Mouse (Mus musculus): ENCODE results near the gene Mettl15. TPM values are rescaled to one million over a fixed set of nuclear protein-coding genes. Genes with fewer than 3 reads are reported as not detected.

The Mettl15 gene
- polyA plus RNA-seq, 1 experiment from 2014 or later, result 11.3 TPM

- Histone ChIP-seq H3K9me3 (no peaks in the 10 kb centered on the region), H3K4me2 (replicated peaks) (no peak overlapping the region), H3K36me3 (no peaks in the 10 kb centered on the region), H3K9ac (no peak overlapping the region), H3K4me3 (no peak overlapping the region), H3K4me1 (no peaks in the 10 kb centered on the region), H3K27ac (no peak overlapping the region), H3K27me3 (no peaks in the 10 kb centered on the region)
- no peak for ATAC-seq (ENCODE audit: insufficient number of reproducible peaks, insufficient read depth, low FRiP score, low TSS enrichment)
- 83% methylated on average over 1 of the region's 1 CpGs for WGBS
Observed at GRCm38 (mm10) chr2:109156131-109156530, 124.4 kb downstream of the Mettl15 start.

- Histone ChIP-seq H3K9me3 (no peaks in the 10 kb centered on the region), H3K4me3 (no peak overlapping the region), H3K9ac (no peak overlapping the region), H3K36me3 (no peaks in the 10 kb centered on the region), H3K27me3 (no peaks in the 10 kb centered on the region), H3K4me2 (replicated peaks) (no peak overlapping the region), H3K27ac (no peak overlapping the region), H3K4me1 (no peaks in the 10 kb centered on the region)
- 67% methylated on average over 6 of the region's 6 CpGs for WGBS
- no peak for ATAC-seq (ENCODE audit: insufficient number of reproducible peaks, insufficient read depth, low FRiP score, low TSS enrichment)
Observed at GRCm38 (mm10) chr2:109153402-109154050, 127.0 kb downstream of the Mettl15 start.

- Histone ChIP-seq H3K4me3 (no peak overlapping the region), H3K27me3 (no peaks in the 10 kb centered on the region), H3K4me2 (replicated peaks) (no peak overlapping the region), H3K9me3 (no peaks in the 10 kb centered on the region), H3K36me3 (no peaks in the 10 kb centered on the region), H3K9ac (no peak overlapping the region), H3K4me1 (no peaks in the 10 kb centered on the region), H3K27ac (no peak overlapping the region)
- no peak for ATAC-seq (ENCODE audit: insufficient number of reproducible peaks, insufficient read depth, low FRiP score, low TSS enrichment)
Observed at GRCm38 (mm10) chr2:109147292-109147691, 133.3 kb downstream of the Mettl15 start.

- WGBS, result 90% methylated on average over 2 of the region's 2 CpGs
- no peaks in the 10 kb centered on the region for H3K27me3 ChIP-seq
- no peaks in the 10 kb centered on the region for H3K4me1 ChIP-seq
- no peak overlapping the region for H3K27ac ChIP-seq
- no peaks in the 10 kb centered on the region for H3K36me3 ChIP-seq
- H3K4me2 ChIP-seq (replicated peaks), result no peak overlapping the region
- no peak overlapping the region for H3K9ac ChIP-seq
- H3K9me3 ChIP-seq, result no peaks in the 10 kb centered on the region
- no peak for ATAC-seq (ENCODE audit: insufficient number of reproducible peaks, insufficient read depth, low FRiP score, low TSS enrichment)
- H3K4me3 ChIP-seq, result no peak overlapping the region
Observed at GRCm38 (mm10) chr2:109144410-109144809, 136.1 kb downstream of the Mettl15 start.

- H3K4me3 ChIP-seq, result no peak overlapping the region
- ATAC-seq (ENCODE audit: insufficient number of reproducible peaks, insufficient read depth, low FRiP score, low TSS enrichment), result no peak
- WGBS, result 30% methylated on average over 1 of the region's 1 CpGs
- no peak overlapping the region for H3K9ac ChIP-seq
- no peaks in the 10 kb centered on the region for H3K36me3 ChIP-seq
- H3K4me2 ChIP-seq (replicated peaks), result no peak overlapping the region
- H3K9me3 ChIP-seq, result no peaks in the 10 kb centered on the region
- no peaks in the 10 kb centered on the region for H3K4me1 ChIP-seq
- H3K27me3 ChIP-seq, result no peaks in the 10 kb centered on the region
- no peak overlapping the region for H3K27ac ChIP-seq
Observed at GRCm38 (mm10) chr2:109140330-109140729, 140.2 kb downstream of the Mettl15 start.

- Histone ChIP-seq H3K4me2 (replicated peaks) (no peak overlapping the region), H3K27me3 (no peaks in the 10 kb centered on the region), H3K36me3 (no peaks in the 10 kb centered on the region), H3K9me3 (no peaks in the 10 kb centered on the region), H3K4me3 (no peak overlapping the region), H3K27ac (no peak overlapping the region), H3K4me1 (no peaks in the 10 kb centered on the region), H3K9ac (no peak overlapping the region)
- WGBS, result 69% methylated on average over 6 of the region's 6 CpGs
- ATAC-seq (ENCODE audit: insufficient number of reproducible peaks, insufficient read depth, low FRiP score, low TSS enrichment), result no peak
Observed at GRCm38 (mm10) chr2:109137276-109137675, 143.3 kb downstream of the Mettl15 start.

- H3K4me2 ChIP-seq (replicated peaks), result no peak overlapping the region
- 89% methylated on average over 3 of the region's 3 CpGs for WGBS
- H3K9ac ChIP-seq, result no peak overlapping the region
- H3K27ac ChIP-seq, result no peak overlapping the region
- ATAC-seq (ENCODE audit: insufficient number of reproducible peaks, insufficient read depth, low FRiP score, low TSS enrichment), result no peak
- no peaks in the 10 kb centered on the region for H3K9me3 ChIP-seq
- no peaks in the 10 kb centered on the region for H3K36me3 ChIP-seq
- H3K4me3 ChIP-seq, result no peak overlapping the region
- no peaks in the 10 kb centered on the region for H3K4me1 ChIP-seq
- H3K27me3 ChIP-seq, result no peaks in the 10 kb centered on the region
Observed at GRCm38 (mm10) chr2:109130718-109131117, 149.8 kb downstream of the Mettl15 start.

- H3K4me2 ChIP-seq (replicated peaks), result no peak overlapping the region
- no peak overlapping the region for H3K4me3 ChIP-seq
- no peaks in the 10 kb centered on the region for H3K27me3 ChIP-seq
- H3K9me3 ChIP-seq, result no peaks in the 10 kb centered on the region
- no peaks in the 10 kb centered on the region for H3K4me1 ChIP-seq
- no peak overlapping the region for H3K27ac ChIP-seq
- no peaks in the 10 kb centered on the region for H3K36me3 ChIP-seq
- no peak overlapping the region for H3K9ac ChIP-seq
- ATAC-seq (ENCODE audit: insufficient number of reproducible peaks, insufficient read depth, low FRiP score, low TSS enrichment), result no peak
- WGBS, result 78% methylated on average over 3 of the region's 3 CpGs
Observed at GRCm38 (mm10) chr2:109129921-109130320, 150.6 kb downstream of the Mettl15 start.

GRCm38 (mm10) chr2:109105773-109106484 is 174.6 kb downstream of the Mettl15 start:
- ATAC-seq (ENCODE audit: insufficient number of reproducible peaks, insufficient read depth, low FRiP score, low TSS enrichment), result peak; percentile 47; the same call in 1 of the 2 replicates
- Histone ChIP-seq H3K4me3 (no peak overlapping the region), H3K9me3 (no peaks in the 10 kb centered on the region), H3K27me3 (no peaks in the 10 kb centered on the region), H3K4me1 (no peaks in the 10 kb centered on the region), H3K36me3 (no peaks in the 10 kb centered on the region), H3K4me2 (replicated peaks) (no peak overlapping the region), H3K27ac (no peak overlapping the region), H3K9ac (no peak overlapping the region)
- 58% methylated on average over 3 of the region's 3 CpGs for WGBS

GRCm38 (mm10) chr2:109049686-109050085 is 230.9 kb downstream of the Mettl15 start:
- H3K9me3 ChIP-seq, result no peaks in the 10 kb centered on the region
- no peak overlapping the region for H3K4me3 ChIP-seq
- H3K4me1 ChIP-seq, result no peaks in the 10 kb centered on the region
- no peak overlapping the region for H3K4me2 ChIP-seq (replicated peaks)
- WGBS, result 58% methylated on average over 2 of the region's 2 CpGs
- no peak overlapping the region for H3K27ac ChIP-seq
- no peak for ATAC-seq (ENCODE audit: insufficient number of reproducible peaks, insufficient read depth, low FRiP score, low TSS enrichment)
- H3K9ac ChIP-seq, result no peak overlapping the region
- no peaks in the 10 kb centered on the region for H3K27me3 ChIP-seq
- H3K36me3 ChIP-seq, result no peaks in the 10 kb centered on the region

All from embryonic facial prominence, embryonic 12.5 days (tissue).